Mouse (Mus musculus): ENCODE data around the gene Dytn. TPM values are rescaled to one million over a fixed set of nuclear protein-coding genes. Genes with fewer than 3 reads are reported as not detected.

Gene Dytn
- polyA plus RNA-seq (2015; fragmentation: Nextera tagmentation; extraction: Ambion mirVana): 0.12 TPM in 1 of 2 replicates, not detected in the other

DNA sequence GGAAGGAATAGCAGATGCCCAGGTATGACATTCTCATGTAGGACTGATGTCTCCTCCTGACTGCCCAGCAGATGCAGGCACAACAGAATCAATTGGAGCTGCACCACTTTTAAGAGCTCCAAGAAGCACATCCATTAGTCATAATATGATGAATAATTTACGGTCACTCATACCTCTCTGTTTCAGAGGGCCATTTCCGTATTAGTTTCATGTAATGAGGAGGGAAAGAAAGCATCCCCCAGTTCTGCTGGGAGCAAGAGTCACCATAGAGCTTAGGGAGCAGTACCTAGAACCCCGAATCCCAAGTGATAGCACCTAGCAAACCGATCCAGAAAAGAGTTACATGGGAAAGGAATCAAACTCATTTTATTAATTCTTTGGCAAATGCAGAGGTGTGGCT is at the start of gene Dytn:
Dytn (minus strand) TSS at position 101 of the 400 bp plus-strand sequence.

DNA sequence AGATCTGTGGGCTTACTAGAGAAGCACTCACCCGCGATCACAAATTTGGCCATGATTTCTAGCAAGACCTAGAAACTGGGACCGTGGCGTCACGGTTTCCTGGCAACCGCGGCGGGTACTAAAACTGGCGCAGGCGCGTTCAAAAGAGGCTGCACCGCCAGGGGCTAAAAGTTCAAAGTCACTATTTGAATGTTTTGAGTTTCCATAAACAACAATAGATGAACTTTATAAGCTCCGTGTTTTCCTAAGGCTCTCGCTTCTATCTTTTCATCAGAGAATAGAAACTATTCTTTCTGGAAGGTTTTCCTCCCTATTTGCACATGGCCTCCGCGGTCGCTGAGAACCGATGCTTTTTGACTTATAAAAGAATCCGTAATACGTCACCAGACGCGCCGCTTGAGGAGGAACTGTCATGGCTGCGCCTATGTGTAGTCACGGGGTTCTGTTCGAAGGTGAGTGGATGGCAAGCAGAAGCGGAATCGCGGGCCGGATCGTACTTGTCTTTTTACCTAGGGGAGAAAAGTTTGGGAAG is 43.6 kb upstream of the Dytn start, which contains the start of the genes Mdh1b and Fastkd2:
Mdh1b (minus strand) TSS at position 79 of the 532 bp plus-strand sequence.
Fastkd2 (plus strand) TSS at position 375 of the 532 bp plus-strand sequence.

GRCm38 (mm10) chr1:63615668-63616067 is 71.1 kb downstream of the Dytn start, which contains the start of gene Gm39653:
TSS of gene Gm39653 (plus strand) at chr1:63615968.

Other genes with a start within 250 kb of the Dytn start
- gene Adam23, start 241.0 kb downstream of the Dytn start, polyA plus RNA-seq (2015; fragmentation: Nextera tagmentation; extraction: Ambion mirVana): 31.8 and 32.6 TPM in 2 replicates
- 0.27 TPM in 1 of 2 replicates, not detected in the other for gene Gm39653, start 71.0 kb downstream of the Dytn start, polyA plus RNA-seq (2015; fragmentation: Nextera tagmentation; extraction: Ambion mirVana)
- 0.37 and 0.39 TPM in 2 replicates for gene Mdh1b, start 43.4 kb upstream of the Dytn start, polyA plus RNA-seq (2015; fragmentation: Nextera tagmentation; extraction: Ambion mirVana)
- 27.1 and 28.0 TPM in 2 replicates for gene Fastkd2, start 43.7 kb upstream of the Dytn start, polyA plus RNA-seq (2015; fragmentation: Nextera tagmentation; extraction: Ambion mirVana)
- gene 4933402D24Rik, start 82.3 kb upstream of the Dytn start, polyA plus RNA-seq (2015; fragmentation: Nextera tagmentation; extraction: Ambion mirVana): 0.38 and 0.50 TPM in 2 replicates